ENCODE assay signal across 16 mouse cellular contexts in the genomic region with DNA sequence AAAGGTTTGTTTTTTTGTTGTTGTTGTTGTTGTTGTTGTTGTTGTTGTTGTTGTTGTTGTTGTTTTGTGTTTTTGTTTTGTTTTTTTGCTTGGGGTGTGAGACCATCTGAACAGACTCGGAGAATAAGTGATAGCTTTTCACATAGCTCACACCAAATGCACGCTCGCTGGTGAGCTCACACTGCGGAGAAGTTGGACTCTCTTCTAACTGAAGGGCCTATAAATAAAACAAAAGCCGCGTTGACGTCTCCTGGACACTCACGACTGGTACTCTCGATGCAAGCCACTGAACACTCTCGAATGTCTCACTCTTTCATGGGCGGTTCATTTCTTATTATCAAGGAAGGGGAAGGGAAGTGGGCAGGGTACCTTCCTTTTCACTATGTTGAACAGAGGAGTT.
A peak's percentile ranks its signal among the peaks of the same experiment; 100 is the strongest.
DNase-seq lines count a peak whose midpoint lies in the region; ATAC-seq and TF ChIP-seq lines count a peak whose summit lies in the region.
"Had no signal": no experiment of that assay in that cellular context is flagged by ENCODE, and none has a peak within 500 bp of the region (broad histone marks: within the 10 kb centered on the region; RNA-seq: fewer than 3 reads in every experiment).

No protein-coding gene starts in this region.

- no peak for ATAC-seq in midbrain, postnatal 0 days (ENCODE audit: low FRiP score)
- no peak for ATAC-seq in hindbrain, embryonic 13.5 days (ENCODE audit: low FRiP score)
- no peak for ATAC-seq in neural tube, embryonic 14.5 days (ENCODE audit: low read depth)

- no peak for TF ChIP-seq CTCF in midbrain, postnatal 0 days (IDR thresholded peaks at IDR 0.05)

- peaks cover 24% of the 10 kb centered on the region for H3K4me1 ChIP-seq in midbrain, embryonic 10.5 days
- H3K4me1 ChIP-seq in midbrain, postnatal 0 days (ENCODE audit: insufficient read depth, low read length): peaks cover 5% of the 10 kb centered on the region; the same call in 1 of the 2 replicates
- H3K4me1 ChIP-seq in hindbrain, embryonic 13.5 days (replicated peaks): peaks cover 39% of the 10 kb centered on the region
- peaks cover 11% of the 10 kb centered on the region; the same call in 1 of the 2 replicates for H3K4me1 ChIP-seq in neural tube, embryonic 14.5 days (ENCODE audit: control insufficient read depth, insufficient read depth, low read length)
- peaks cover 27% of the 10 kb centered on the region for H3K4me1 ChIP-seq in embryonic facial prominence, embryonic 10.5 days
- H3K4me1 ChIP-seq: liver, embryonic 15.5 days had no signal

- peaks cover 8% of the 10 kb centered on the region; the same call in 1 of the 2 replicates for H3K27me3 ChIP-seq in midbrain, embryonic 10.5 days (ENCODE audit: low read depth, poor library complexity, severe bottlenecking)
- no peaks in the 10 kb centered on the region for H3K27me3 ChIP-seq in midbrain, postnatal 0 days (ENCODE audit: insufficient read depth, low read length)
- H3K27me3 ChIP-seq in hindbrain, embryonic 13.5 days: no peaks in the 10 kb centered on the region
- no peaks in the 10 kb centered on the region for H3K27me3 ChIP-seq in neural tube, embryonic 14.5 days (ENCODE audit: control insufficient read depth, insufficient read depth, low read length)
- H3K27me3 ChIP-seq in embryonic facial prominence, embryonic 10.5 days (replicated peaks; ENCODE audit: low read depth, poor library complexity, severe bottlenecking): no peaks in the 10 kb centered on the region
- H3K27me3 ChIP-seq: CH12.LX; limb, embryonic 13.5 days; liver, embryonic 15.5 days; neural tube, embryonic 12.5 days had no signal

- peak overlapping the region; percentile 76 for H3K27ac ChIP-seq in midbrain, embryonic 10.5 days (replicated peaks)
- H3K27ac ChIP-seq in midbrain, postnatal 0 days (ENCODE audit: low read depth, low read length): no peak overlapping the region
- H3K27ac ChIP-seq in hindbrain, embryonic 13.5 days: peak overlapping the region; percentile 76
- H3K27ac ChIP-seq in neural tube, embryonic 14.5 days (ENCODE audit: low read depth, low read length): peak overlapping the region; percentile 52; the same call in 1 of the 2 replicates
- no peak overlapping the region for H3K27ac ChIP-seq in embryonic facial prominence, embryonic 10.5 days (replicated peaks)
- H3K27ac ChIP-seq: limb, embryonic 13.5 days; liver, embryonic 15.5 days had no signal

- no peaks in the 10 kb centered on the region for H3K9me3 ChIP-seq in midbrain, embryonic 10.5 days (replicated peaks)
- no peaks in the 10 kb centered on the region for H3K9me3 ChIP-seq in midbrain, postnatal 0 days (ENCODE audit: low read length)
- no peaks in the 10 kb centered on the region for H3K9me3 ChIP-seq in hindbrain, embryonic 13.5 days
- no peaks in the 10 kb centered on the region for H3K9me3 ChIP-seq in neural tube, embryonic 14.5 days (ENCODE audit: control insufficient read depth, low read length)
- no peaks in the 10 kb centered on the region for H3K9me3 ChIP-seq in embryonic facial prominence, embryonic 10.5 days
- H3K9me3 ChIP-seq: limb, embryonic 13.5 days; neural tube, embryonic 12.5 days had no signal

- no peak overlapping the region for H3K9ac ChIP-seq in midbrain, postnatal 0 days (replicated peaks; ENCODE audit: low read length, poor library complexity, severe bottlenecking)
- H3K9ac ChIP-seq in hindbrain, embryonic 13.5 days: no peak overlapping the region
- no peak overlapping the region for H3K9ac ChIP-seq in neural tube, embryonic 14.5 days (replicated peaks; ENCODE audit: low read depth, low read length)
- H3K9ac ChIP-seq: limb, embryonic 13.5 days; liver, embryonic 15.5 days; neural tube, embryonic 12.5 days had no signal

- DNase-seq in embryo, embryonic 10.5 days (ENCODE audit: low spot score): peak; percentile 35
- DNase-seq in embryo, embryonic 10 days (ENCODE audit: low spot score): no peak
- DNase-seq in midbrain, embryonic 10.5 days (ENCODE audit: low spot score): no peak
- no peak for DNase-seq in midbrain, postnatal 0 days (ENCODE audit: low spot score)
- DNase-seq in embryonic facial prominence, embryonic 10.5 days (ENCODE audit: low spot score): no peak
- DNase-seq in left cerebral cortex, adult 9 months (ENCODE audit: low spot score in 2 of 2): no peak
- DNase-seq: kidney, adult 18-20 months; right cerebral cortex, adult 18-20 months; thymus, postnatal 14 days had no signal

- H3K4me2 ChIP-seq in midbrain, postnatal 0 days (ENCODE audit: low read depth, low read length, poor library complexity, severe bottlenecking): no peak overlapping the region
- H3K4me2 ChIP-seq in hindbrain, embryonic 13.5 days: no peak overlapping the region
- H3K4me2 ChIP-seq in neural tube, embryonic 14.5 days (ENCODE audit: low read depth, low read length): no peak overlapping the region
- H3K4me2 ChIP-seq: limb, embryonic 13.5 days; liver, embryonic 15.5 days; neural tube, embryonic 12.5 days had no signal

- no peaks in the 10 kb centered on the region for H3K36me3 ChIP-seq in midbrain, embryonic 10.5 days
- H3K36me3 ChIP-seq in midbrain, postnatal 0 days (ENCODE audit: insufficient read depth, low read length): no peaks in the 10 kb centered on the region
- H3K36me3 ChIP-seq in hindbrain, embryonic 13.5 days: no peaks in the 10 kb centered on the region
- H3K36me3 ChIP-seq in neural tube, embryonic 14.5 days (ENCODE audit: control insufficient read depth, insufficient read depth, low read length): no peaks in the 10 kb centered on the region
- no peaks in the 10 kb centered on the region for H3K36me3 ChIP-seq in embryonic facial prominence, embryonic 10.5 days (replicated peaks)
- H3K36me3 ChIP-seq: limb, embryonic 13.5 days; liver, embryonic 15.5 days; neural tube, embryonic 12.5 days had no signal

- WGBS in midbrain, embryonic 10.5 days: 77% methylated on average over 11 of the region's 11 CpGs
- WGBS in midbrain, postnatal 0 days: 55% methylated on average over 11 of the region's 11 CpGs
- WGBS in hindbrain, embryonic 13.5 days: 45% methylated on average over 11 of the region's 11 CpGs
- WGBS in neural tube, embryonic 14.5 days: 35% methylated on average over 11 of the region's 11 CpGs
- WGBS in embryonic facial prominence, embryonic 10.5 days: 85% methylated on average over 11 of the region's 11 CpGs

- H3K4me3 ChIP-seq in midbrain, embryonic 10.5 days: no peak overlapping the region
- no peak overlapping the region for H3K4me3 ChIP-seq in midbrain, postnatal 0 days (ENCODE audit: low read depth, low read length)
- H3K4me3 ChIP-seq in hindbrain, embryonic 13.5 days: no peak overlapping the region
- no peak overlapping the region for H3K4me3 ChIP-seq in neural tube, embryonic 14.5 days (ENCODE audit: low read depth, low read length)
- H3K4me3 ChIP-seq in embryonic facial prominence, embryonic 10.5 days: no peak overlapping the region
- H3K4me3 ChIP-seq: erythroblast, embryonic 14.5 days; limb, embryonic 13.5 days; liver, embryonic 15.5 days; neural tube, embryonic 12.5 days had no signal

Comparison
In these comparisons a context has a peak if more than half of its experiments do, and no peak if none do; other contexts are left out.
1. H3K27ac ChIP-seq: peak in midbrain, embryonic 10.5 days (single experiment), hindbrain, embryonic 13.5 days (single experiment) and neural tube, embryonic 14.5 days (single experiment); none in midbrain, postnatal 0 days (single experiment) and embryonic facial prominence, embryonic 10.5 days (single experiment).